Mouse (Mus musculus): ENCODE data around the gene Tbc1d9b. TPM values are rescaled to one million over a fixed set of nuclear protein-coding genes. Genes with fewer than 3 reads are reported as not detected.
"Not testable (repeated sequence)": the region's sequence is repeated elsewhere in the genome, so short reads cannot be mapped to it uniquely, and the experiment has no call there.

Tbc1d9b gene
- total and polyA plus RNA-seq, 2 experiments = 19.5 to 30.5 TPM

- TF ChIP-seq CTCF (IDR thresholded peaks at IDR 0.05; ENCODE audit: low read depth, low read length) = no peak
- TF ChIP-seq POLR2A (IDR thresholded peaks at IDR 0.05; ENCODE audit: extremely low read depth, insufficient read depth, low read length) = no peak
- WGBS = 73% methylated on average over 9 of the region's 9 CpGs
- no peaks in the 10 kb centered on the region; the same call in 1 of the 2 replicates for H3K79me2 ChIP-seq (ENCODE audit: control insufficient read depth, insufficient read depth, low read length)
Measured at GRCm38 (mm10) chr11:50095661-50096060, 35.5 kb upstream of the Tbc1d9b start.

GRCm38 (mm10) chr11:50097091-50097490 is 34.1 kb upstream of the Tbc1d9b start:
- Histone ChIP-seq H3K9ac (ENCODE audit: low read depth, low read length) (no peak overlapping the region), H3K27ac (replicated peaks; ENCODE audit: insufficient read depth, low read depth, low read length) (no peak overlapping the region), H3K79me2 (ENCODE audit: control insufficient read depth, insufficient read depth, low read length) (no peaks in the 10 kb centered on the region; the same call in 1 of the 2 replicates), H3K36me3 (ENCODE audit: control insufficient read depth, insufficient read depth, low read length) (peaks cover 15% of the 10 kb centered on the region), H3K27me3 (ENCODE audit: control insufficient read depth, insufficient read depth, low read length) (no peaks in the 10 kb centered on the region), H3K4me3 (ENCODE audit: insufficient read depth, low read depth, low read length) (no peak overlapping the region), H3K4me1 (ENCODE audit: control insufficient read depth, insufficient read depth, low read length) (peaks cover 13% of the 10 kb centered on the region)
- no peak for TF ChIP-seq POLR2A (IDR thresholded peaks at IDR 0.05; ENCODE audit: extremely low read depth, insufficient read depth, low read length)
- TF ChIP-seq CTCF (IDR thresholded peaks at IDR 0.05; ENCODE audit: low read depth, low read length) = no peak
- WGBS = 96% methylated on average over 6 of the region's 6 CpGs
- no peak for DNase-seq (ENCODE audit: extremely low read depth, low read depth, low spot score)

More at GRCm38 (mm10) chr11:50095661-50096060, 35.5 kb upstream of the Tbc1d9b start:
- no peak overlapping the region for H3K9ac ChIP-seq (ENCODE audit: low read depth, low read length)
- peaks cover 11% of the 10 kb centered on the region for H3K4me1 ChIP-seq (ENCODE audit: control insufficient read depth, insufficient read depth, low read length)
- DNase-seq (ENCODE audit: extremely low read depth, low read depth, low spot score) = no peak
- H3K36me3 ChIP-seq (ENCODE audit: control insufficient read depth, insufficient read depth, low read length) = peaks cover 15% of the 10 kb centered on the region
- no peaks in the 10 kb centered on the region for H3K27me3 ChIP-seq (ENCODE audit: control insufficient read depth, insufficient read depth, low read length)
- H3K4me3 ChIP-seq (ENCODE audit: insufficient read depth, low read depth, low read length) = no peak overlapping the region
- H3K27ac ChIP-seq (replicated peaks; ENCODE audit: insufficient read depth, low read depth, low read length) = no peak overlapping the region

GRCm38 (mm10) chr11:50098961-50099481 is 32.2 kb upstream of the Tbc1d9b start:
- Histone ChIP-seq H3K36me3 (ENCODE audit: control insufficient read depth, insufficient read depth, low read length) (peaks cover 8% of the 10 kb centered on the region), H3K27me3 (ENCODE audit: control insufficient read depth, insufficient read depth, low read length) (no peaks in the 10 kb centered on the region), H3K27ac (replicated peaks; ENCODE audit: insufficient read depth, low read depth, low read length) (0 out of 2 replicates have a peak overlapping the region, but pooled peaks have one; percentile 6), H3K9ac (ENCODE audit: low read depth, low read length) (no peak overlapping the region), H3K4me3 (ENCODE audit: insufficient read depth, low read depth, low read length) (no peak overlapping the region), H3K4me1 (ENCODE audit: control insufficient read depth, insufficient read depth, low read length) (peaks cover 20% of the 10 kb centered on the region), H3K79me2 (ENCODE audit: control insufficient read depth, insufficient read depth, low read length) (no peaks in the 10 kb centered on the region; the same call in 1 of the 2 replicates)
- WGBS = 78% methylated on average over 8 of the region's 8 CpGs
- no peak for DNase-seq (ENCODE audit: extremely low read depth, low read depth, low spot score)
- TF ChIP-seq CTCF (IDR thresholded peaks at IDR 0.05; ENCODE audit: low read depth, low read length) (no peak), POLR2A (IDR thresholded peaks at IDR 0.05; ENCODE audit: extremely low read depth, insufficient read depth, low read length) (no peak)

GRCm38 (mm10) chr11:50099692-50100091 is 31.5 kb upstream of the Tbc1d9b start:
- H3K36me3 ChIP-seq (ENCODE audit: control insufficient read depth, insufficient read depth, low read length) = peaks cover 8% of the 10 kb centered on the region
- 78% methylated on average over 2 of the region's 2 CpGs for WGBS
- H3K27ac ChIP-seq (replicated peaks; ENCODE audit: insufficient read depth, low read depth, low read length) = peak overlapping the region; percentile 2; the same call in 1 of the 2 replicates
- no peaks in the 10 kb centered on the region for H3K27me3 ChIP-seq (ENCODE audit: control insufficient read depth, insufficient read depth, low read length)
- H3K4me3 ChIP-seq (ENCODE audit: insufficient read depth, low read depth, low read length) = no peak overlapping the region
- TF ChIP-seq POLR2A (IDR thresholded peaks at IDR 0.05; ENCODE audit: extremely low read depth, insufficient read depth, low read length) = no peak
- TF ChIP-seq CTCF (IDR thresholded peaks at IDR 0.05; ENCODE audit: low read depth, low read length) = no peak
- no peak for DNase-seq (ENCODE audit: extremely low read depth, low read depth, low spot score)
- H3K79me2 ChIP-seq (ENCODE audit: control insufficient read depth, insufficient read depth, low read length) = no peaks in the 10 kb centered on the region; the same call in 1 of the 2 replicates
- H3K9ac ChIP-seq (ENCODE audit: low read depth, low read length) = no peak overlapping the region
- H3K4me1 ChIP-seq (ENCODE audit: control insufficient read depth, insufficient read depth, low read length) = peaks cover 25% of the 10 kb centered on the region

- 10% methylated on average over 2 of the region's 2 CpGs for WGBS
- H3K27ac ChIP-seq (replicated peaks; ENCODE audit: insufficient read depth, low read depth, low read length) = peak overlapping the region; percentile 71
- H3K4me3 ChIP-seq (ENCODE audit: insufficient read depth, low read depth, low read length) = no peak overlapping the region
- peaks cover 30% of the 10 kb centered on the region for H3K4me1 ChIP-seq (ENCODE audit: control insufficient read depth, insufficient read depth, low read length)
- no peak overlapping the region for H3K9ac ChIP-seq (ENCODE audit: low read depth, low read length)
- H3K79me2 ChIP-seq (ENCODE audit: control insufficient read depth, insufficient read depth, low read length) = no peaks in the 10 kb centered on the region; the same call in 1 of the 2 replicates
- peak; percentile 85 for DNase-seq (ENCODE audit: extremely low read depth, low read depth, low spot score)
- no peaks in the 10 kb centered on the region for H3K27me3 ChIP-seq (ENCODE audit: control insufficient read depth, insufficient read depth, low read length)
- H3K36me3 ChIP-seq (ENCODE audit: control insufficient read depth, insufficient read depth, low read length) = peaks cover 4% of the 10 kb centered on the region
- TF ChIP-seq POLR2A (IDR thresholded peaks at IDR 0.05; ENCODE audit: extremely low read depth, insufficient read depth, low read length) = no peak
- no peak for TF ChIP-seq CTCF (IDR thresholded peaks at IDR 0.05; ENCODE audit: low read depth, low read length)
Measured at GRCm38 (mm10) chr11:50100548-50101307, 30.5 kb upstream of the Tbc1d9b start.

GRCm38 (mm10) chr11:50101962-50102361 is 29.2 kb upstream of the Tbc1d9b start:
- not testable (repeated sequence) for H3K27ac ChIP-seq (replicated peaks; ENCODE audit: insufficient read depth, low read depth, low read length); H3K27me3 ChIP-seq (ENCODE audit: control insufficient read depth, insufficient read depth, low read length); H3K9ac ChIP-seq (ENCODE audit: low read depth, low read length); H3K79me2 ChIP-seq (ENCODE audit: control insufficient read depth, insufficient read depth, low read length); H3K4me3 ChIP-seq (ENCODE audit: insufficient read depth, low read depth, low read length); DNase-seq (ENCODE audit: extremely low read depth, low read depth, low spot score); H3K36me3 ChIP-seq (ENCODE audit: control insufficient read depth, insufficient read depth, low read length)
- H3K4me1 ChIP-seq (ENCODE audit: control insufficient read depth, insufficient read depth, low read length) = peaks cover 35% of the 10 kb centered on the region
- WGBS = 95% methylated on average over 4 of the region's 4 CpGs

Data from liver, adult 2 months (tissue).